Mouse (Mus musculus) lung, adult 2 months (tissue): ENCODE results near the gene Ctu1. TPM values are rescaled to one million over a fixed set of nuclear protein-coding genes. Genes with fewer than 3 reads are reported as not detected.

Experiments
- DNase-seq: peaks from one replicate; pipeline ENCODE4 v3.0.0; 2022
- H3K4me1 ChIP-seq: fragments of 200-500 bp; 2 replicates; pipeline ENCODE4 v1.6.1; 2011; ENCODE audit warnings: low read length; ENCODE audit not compliant: control insufficient read depth, insufficient read depth
- H3K4me3 ChIP-seq: fragments of 200-500 bp; replicated peaks from 2 replicates; pipeline ENCODE3; 2011; ENCODE audit warnings: low read depth, mild to moderate bottlenecking, control low read depth, low read length; ENCODE audit errors: extremely low read depth
- CTCF ChIP-seq: fragments of 200-500 bp; IDR thresholded peaks from 2 replicates; pipeline ENCODE4 v1.5.1; 2011; ENCODE audit warnings: mild to moderate bottlenecking, low read length, control low read depth; ENCODE audit not compliant: insufficient read depth
- POLR2A ChIP-seq: fragments of 200-500 bp; IDR thresholded peaks from 2 replicates; pipeline ENCODE4 v1.6.1; 2011; ENCODE audit warnings: low read depth, mild to moderate bottlenecking, control low read depth, low read length, borderline replicate concordance; ENCODE audit errors: extremely low read depth
- WGBS: fragments of 180-500 bp; shearing (Covaris S2); methylation state at CpG from one replicate; pipeline ENCODE4 v1.1.7; 2018; 5-methylcytosine and 5-hydroxymethylcytosine counted together
- polyA plus RNA-seq: library from polyadenylated mRNA; depleted of rRNA; stranded (reverse); fragments of >200 nt; gene quantifications from 2 replicates; pipeline ENCODE4 v1.2.3, GENCODE M21; 2012; rRNA removed

The Ctu1 gene
- polyA plus RNA-seq, 1 experiment: 9.8 TPM

DNA sequence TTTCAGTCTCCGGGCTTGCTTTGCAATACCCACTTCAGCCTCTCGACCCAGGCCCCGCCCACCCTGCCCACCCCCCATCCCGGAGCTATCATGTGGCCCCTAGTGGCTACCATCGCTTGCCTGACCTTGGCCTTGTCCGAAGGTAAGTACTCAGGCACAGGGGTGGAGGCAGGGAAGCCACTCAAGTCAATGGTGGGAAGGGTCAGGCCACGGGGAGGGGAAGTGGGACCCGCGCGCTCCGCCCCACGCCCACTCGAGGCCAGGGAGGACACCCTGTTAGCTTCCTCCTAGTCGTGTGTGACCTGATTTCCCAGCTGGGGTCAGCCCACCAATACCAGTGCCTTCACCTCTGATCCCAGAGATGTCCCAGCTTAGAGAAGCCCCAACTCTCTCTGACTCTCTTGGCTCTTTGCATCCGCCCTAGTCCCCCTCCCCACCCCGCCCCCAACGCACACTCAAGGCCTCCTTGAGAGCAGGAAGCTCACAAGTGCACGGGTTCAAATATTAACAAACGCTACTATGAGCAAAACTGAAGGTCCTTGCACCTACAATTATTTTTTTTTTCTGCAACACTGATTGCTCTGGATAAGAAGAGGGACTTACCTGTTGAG, 42.0 kb downstream of the Ctu1 start:
- peak; percentile 55 for DNase-seq
- TF ChIP-seq CTCF (no peak), POLR2A (no peak)

More for the DNA sequence above, 42.0 kb downstream of the Ctu1 start:
- 10% methylated on average over 19 of the region's 19 CpGs for WGBS
- Histone ChIP-seq H3K4me3 (no peak overlapping the region), H3K4me1 (peaks cover 5% of the 10 kb centered on the region; the same call in 1 of the 2 replicates)

Other genes with a start within 250 kb of the Ctu1 start
- gene Lim2, start 244.3 kb upstream of the Ctu1 start, polyA plus RNA-seq: 0.05 TPM in 1 of 2 replicates, not detected in the other
- 17.3 and 19.7 TPM in 2 replicates for gene Nkg7, start 234.9 kb upstream of the Ctu1 start, polyA plus RNA-seq
- gene Cldnd2, start 231.2 kb upstream of the Ctu1 start, polyA plus RNA-seq: not detected in 2 replicates
- 71.4 and 105 TPM in 2 replicates for gene Etfb, start 227.9 kb upstream of the Ctu1 start, polyA plus RNA-seq
- 1.2 and 1.5 TPM in 2 replicates for gene Gm45233, start 227.9 kb upstream of the Ctu1 start, polyA plus RNA-seq
- gene Vsig10l, start 208.9 kb upstream of the Ctu1 start, polyA plus RNA-seq: 6.6 and 14.2 TPM in 2 replicates
- 0.85 and 1.0 TPM in 2 replicates for gene Iglon5, start 181.9 kb upstream of the Ctu1 start, polyA plus RNA-seq
- gene 4931406B18Rik, start 166.1 kb upstream of the Ctu1 start, polyA plus RNA-seq: not detected in 2 replicates
- gene Cd33, start 127.6 kb upstream of the Ctu1 start, polyA plus RNA-seq: 11.6 and 15.3 TPM in 2 replicates
- gene Zfp658, start 109.8 kb upstream of the Ctu1 start, polyA plus RNA-seq: 1.6 and 1.8 TPM in 2 replicates
- 2.0 and 2.5 TPM in 2 replicates for gene Zfp719, start 92.4 kb upstream of the Ctu1 start, polyA plus RNA-seq
- gene Zfp819, start 64.8 kb upstream of the Ctu1 start, polyA plus RNA-seq: 0.09 TPM in 1 of 2 replicates, not detected in the other
- gene Ceacam18, start 37.3 kb upstream of the Ctu1 start, polyA plus RNA-seq: not detected in 2 replicates
- gene Siglece, start 11.9 kb upstream of the Ctu1 start, polyA plus RNA-seq: 4.8 and 7.0 TPM in 2 replicates
- 2.2 and 56.2 TPM in 2 replicates for gene Klk14, start 18.4 kb downstream of the Ctu1 start, polyA plus RNA-seq
- 8.4 and 35.6 TPM in 2 replicates for gene Klk13, start 40.6 kb downstream of the Ctu1 start, polyA plus RNA-seq
- gene Klk12, start 96.9 kb downstream of the Ctu1 start, polyA plus RNA-seq: 5.8 TPM in 1 of 2 replicates, not detected in the other
- 3.2 and 26.4 TPM in 2 replicates for gene Klk11, start 102.6 kb downstream of the Ctu1 start, polyA plus RNA-seq
- 1.7 and 117 TPM in 2 replicates for gene Klk10, start 109.0 kb downstream of the Ctu1 start, polyA plus RNA-seq
- gene Klk9, start 119.9 kb downstream of the Ctu1 start, polyA plus RNA-seq: 11.6 TPM in 1 of 2 replicates, not detected in the other
- 14.5 and 23.8 TPM in 2 replicates for gene Klk8, start 125.6 kb downstream of the Ctu1 start, polyA plus RNA-seq
- gene Klk7, start 139.3 kb downstream of the Ctu1 start, polyA plus RNA-seq: 4.6 TPM in 1 of 2 replicates, not detected in the other
- 0.13 TPM in 1 of 2 replicates, not detected in the other for gene Klk6, start 152.5 kb downstream of the Ctu1 start, polyA plus RNA-seq
- gene Klk5, start 170.0 kb downstream of the Ctu1 start, polyA plus RNA-seq: 2.7 TPM in 1 of 2 replicates, not detected in the other
- gene Klk4, start 209.1 kb downstream of the Ctu1 start, polyA plus RNA-seq: not detected in 2 replicates